Mouse (Mus musculus) neural tube, embryonic 13.5 days (tissue): ENCODE data around the gene Tubg1. TPM values are rescaled to one million over a fixed set of nuclear protein-coding genes. Genes with fewer than 3 reads are reported as not detected.

Experiments
- ATAC-seq: fragments of 200-750 bp; cut with Nextera tagmentation; 2 replicates; pipeline ENCODE4 v1.8.0; 2017; ENCODE audit warnings: low read depth, mild to moderate bottlenecking, moderate TSS enrichment, moderate library complexity
- H3K27ac ChIP-seq: fragments of 300-500 bp; sonication (generic); replicated peaks from 2 replicates; pipeline ENCODE4 v1.5.1; 2015; ENCODE audit warnings: moderate library complexity, mild to moderate bottlenecking, inconsistent platforms
- H3K27me3 ChIP-seq: fragments of 300-500 bp; sonication (generic); 2 replicates; pipeline ENCODE4 v1.6.1; 2015; ENCODE audit warnings: mild to moderate bottlenecking, inconsistent platforms
- H3K36me3 ChIP-seq: fragments of 300-500 bp; sonication (generic); 2 replicates; pipeline ENCODE4 v1.6.1; 2015; ENCODE audit warnings: mild to moderate bottlenecking, inconsistent platforms
- H3K4me1 ChIP-seq: fragments of 300-500 bp; sonication (generic); replicated peaks from 2 replicates; pipeline ENCODE4 v1.6.1; 2015; ENCODE audit warnings: inconsistent platforms
- H3K4me2 ChIP-seq: fragments of 300-500 bp; sonication (generic); 2 replicates; pipeline ENCODE4 v1.6.1; 2015; ENCODE audit warnings: inconsistent platforms, mild to moderate bottlenecking, moderate library complexity
- H3K4me3 ChIP-seq: fragments of 300-500 bp; sonication (generic); 2 replicates; pipeline ENCODE4 v1.5.1; 2015; ENCODE audit warnings: mild to moderate bottlenecking, inconsistent platforms
- H3K9ac ChIP-seq: fragments of 300-500 bp; sonication (generic); 2 replicates; pipeline ENCODE4 v1.6.1; 2015; ENCODE audit warnings: moderate library complexity, mild to moderate bottlenecking, inconsistent platforms
- H3K9me3 ChIP-seq: fragments of 300-500 bp; sonication (generic); 2 replicates; pipeline ENCODE4 v1.6.1; 2016; ENCODE audit warnings: inconsistent platforms
- WGBS: fragments of 180-500 bp; shearing (Covaris S2); methylation state at CpG from one replicate; pipeline ENCODE4 v1.1.7; 2015; 5-methylcytosine and 5-hydroxymethylcytosine counted together
- polyA plus RNA-seq: library from polyadenylated mRNA; unstranded; fragments of >200 nt; fragmentation: Nextera tagmentation; extraction: Ambion mirVana; gene quantifications from 2 replicates; pipeline ENCODE4 v1.2.1, GENCODE M21; 2015

The Tubg1 gene
- polyA plus RNA-seq, 1 experiment from 2014 or later: 78.9 TPM

- WGBS: 12% methylated on average over 49 of the region's 49 CpGs
- Histone ChIP-seq H3K27me3 (peaks cover 86% of the 10 kb centered on the region), H3K27ac (no peak overlapping the region), H3K4me2 (peak overlapping the region; percentile 42), H3K9ac (peak overlapping the region; percentile 27; the same call in 1 of the 2 replicates), H3K9me3 (no peaks in the 10 kb centered on the region), H3K36me3 (peaks cover 62% of the 10 kb centered on the region), H3K4me3 (peak overlapping the region; percentile 19), H3K4me1 (peaks cover 23% of the 10 kb centered on the region)
- no peak for ATAC-seq
Measured at GRCm38 (mm10) chr11:101163476-101164350, 44.0 kb downstream of the Tubg1 start.

- Histone ChIP-seq H3K36me3 (peaks cover 62% of the 10 kb centered on the region), H3K4me3 (peak overlapping the region; percentile 19), H3K9ac (peak overlapping the region; percentile 27; the same call in 1 of the 2 replicates), H3K4me2 (peak overlapping the region; percentile 42), H3K9me3 (no peaks in the 10 kb centered on the region), H3K27ac (no peak overlapping the region), H3K4me1 (peaks cover 29% of the 10 kb centered on the region), H3K27me3 (peaks cover 88% of the 10 kb centered on the region)
- 7% methylated on average over 21 of the region's 21 CpGs for WGBS
- no peak for ATAC-seq
Measured at GRCm38 (mm10) chr11:101164351-101164665, 44.6 kb downstream of the Tubg1 start.

- Histone ChIP-seq H3K27ac (no peak overlapping the region), H3K9ac (peak overlapping the region; percentile 27; the same call in 1 of the 2 replicates), H3K36me3 (peaks cover 62% of the 10 kb centered on the region), H3K9me3 (no peaks in the 10 kb centered on the region), H3K4me1 (peaks cover 35% of the 10 kb centered on the region), H3K27me3 (peaks cover 89% of the 10 kb centered on the region), H3K4me2 (no peak overlapping the region), H3K4me3 (no peak overlapping the region)
- no peak for ATAC-seq
- 16% methylated on average over 35 of the region's 35 CpGs for WGBS
Measured at GRCm38 (mm10) chr11:101164677-101165580, 45.2 kb downstream of the Tubg1 start.

GRCm38 (mm10) chr11:101166357-101166756 is 46.6 kb downstream of the Tubg1 start:
- H3K4me3 ChIP-seq: no peak overlapping the region
- ATAC-seq: no peak
- WGBS: 47% methylated on average over 14 of the region's 14 CpGs
- peaks cover 55% of the 10 kb centered on the region for H3K36me3 ChIP-seq
- H3K27ac ChIP-seq: no peak overlapping the region
- H3K4me2 ChIP-seq: no peak overlapping the region
- H3K9ac ChIP-seq: no peak overlapping the region
- peaks cover 44% of the 10 kb centered on the region for H3K4me1 ChIP-seq
- no peaks in the 10 kb centered on the region for H3K9me3 ChIP-seq
- peaks cover 87% of the 10 kb centered on the region for H3K27me3 ChIP-seq

GRCm38 (mm10) chr11:101167211-101167962 is 47.6 kb downstream of the Tubg1 start:
- Histone ChIP-seq H3K9ac (0 out of 2 replicates have a peak overlapping the region, but pooled peaks have one; percentile 22), H3K9me3 (no peaks in the 10 kb centered on the region), H3K36me3 (peaks cover 45% of the 10 kb centered on the region), H3K27ac (no peak overlapping the region), H3K27me3 (peaks cover 77% of the 10 kb centered on the region), H3K4me3 (no peak overlapping the region), H3K4me2 (no peak overlapping the region), H3K4me1 (peaks cover 53% of the 10 kb centered on the region)
- 47% methylated on average over 19 of the region's 19 CpGs for WGBS
- ATAC-seq: no peak

GRCm38 (mm10) chr11:101167963-101168300 is 48.2 kb downstream of the Tubg1 start:
- Histone ChIP-seq H3K4me2 (no peak overlapping the region), H3K4me3 (no peak overlapping the region), H3K27me3 (peaks cover 72% of the 10 kb centered on the region), H3K36me3 (peaks cover 39% of the 10 kb centered on the region), H3K4me1 (peaks cover 58% of the 10 kb centered on the region), H3K9ac (0 out of 2 replicates have a peak overlapping the region, but pooled peaks have one; percentile 22), H3K27ac (no peak overlapping the region), H3K9me3 (no peaks in the 10 kb centered on the region)
- 50% methylated on average over 8 of the region's 8 CpGs for WGBS
- ATAC-seq: no peak

GRCm38 (mm10) chr11:101168301-101168980 is 48.7 kb downstream of the Tubg1 start:
- Histone ChIP-seq H3K4me3 (peak overlapping the region; percentile 63), H3K36me3 (peaks cover 37% of the 10 kb centered on the region), H3K4me1 (peaks cover 63% of the 10 kb centered on the region), H3K4me2 (peak overlapping the region; percentile 76), H3K9ac (peak overlapping the region; percentile 45; the same call in 1 of the 2 replicates), H3K27me3 (peaks cover 71% of the 10 kb centered on the region), H3K27ac (no peak overlapping the region), H3K9me3 (no peaks in the 10 kb centered on the region)
- 66% methylated on average over 18 of the region's 18 CpGs for WGBS
- no peak for ATAC-seq

- Histone ChIP-seq H3K9me3 (no peaks in the 10 kb centered on the region), H3K36me3 (peaks cover 27% of the 10 kb centered on the region), H3K4me3 (peak overlapping the region; percentile 63), H3K9ac (peak overlapping the region; percentile 78), H3K27me3 (peaks cover 65% of the 10 kb centered on the region), H3K27ac (no peak overlapping the region), H3K4me1 (peaks cover 67% of the 10 kb centered on the region), H3K4me2 (peak overlapping the region; percentile 76)
- ATAC-seq: no peak
- 13% methylated on average over 17 of the region's 17 CpGs for WGBS
Measured at GRCm38 (mm10) chr11:101169301-101170107, 49.8 kb downstream of the Tubg1 start.

- H3K9me3 ChIP-seq: no peaks in the 10 kb centered on the region
- peak within 1 kb of the TSS; percentile 76 for H3K4me2 ChIP-seq
- H3K4me3 ChIP-seq: peak within 1 kb of the TSS; percentile 63
- no peak for ATAC-seq
- peak within 1 kb of the TSS; percentile 78 for H3K9ac ChIP-seq
- peaks cover 65% of the 10 kb centered on the region for H3K27me3 ChIP-seq
- peak within 1 kb of the TSS; percentile 79 for H3K27ac ChIP-seq
- peaks cover 24% of the 10 kb centered on the region for H3K36me3 ChIP-seq
- H3K4me1 ChIP-seq: peaks cover 73% of the 10 kb centered on the region
- 2% methylated on average over 35 of the region's 35 CpGs for WGBS
Measured at GRCm38 (mm10) chr11:101170354-101170810, 50.6 kb downstream of the Tubg1 start, which contains the start of gene Cntnap1. TSS of gene Cntnap1 (plus strand) at chr11:101170523.

- H3K9ac ChIP-seq: peak within 1 kb of the TSS; percentile 78
- H3K4me2 ChIP-seq: peak within 1 kb of the TSS; percentile 87
- peaks cover 20% of the 10 kb centered on the region for H3K36me3 ChIP-seq
- under 1% methylated on average over 48 of the region's 50 CpGs for WGBS
- H3K4me1 ChIP-seq: peaks cover 78% of the 10 kb centered on the region
- H3K4me3 ChIP-seq: peak within 1 kb of the TSS; percentile 63
- H3K27ac ChIP-seq: peak within 1 kb of the TSS; percentile 90
- ATAC-seq: peak; percentile 97
- peaks cover 63% of the 10 kb centered on the region for H3K27me3 ChIP-seq
- H3K9me3 ChIP-seq: no peaks in the 10 kb centered on the region
Measured at GRCm38 (mm10) chr11:101170811-101171610, 51.3 kb downstream of the Tubg1 start, which contains the start of gene Plekhh3. TSS of gene Plekhh3 (minus strand) at chr11:101171351.
